Mouse (Mus musculus) c-Kit-positive CD71-positive TER-119-negative erythroid progenitor cells, embryonic 14.5 days (primary cell): ENCODE measurements around the gene Pgrmc2.
A peak's percentile ranks its signal among the peaks of the same experiment; 100 is the strongest.

ENCODE experiments used
- DNase-seq: peaks from one replicate; pipeline ENCODE4 v3.0.0-alpha.2; 2013; ENCODE audit warnings: low read depth

The Pgrmc2 gene

GRCm38 (mm10) chr3:41070519-41070918 is 12.3 kb downstream of the Pgrmc2 start:
- no peak for DNase-seq

- DNase-seq, result no peak
Measured at GRCm38 (mm10) chr3:41065320-41065719, 17.5 kb downstream of the Pgrmc2 start.

- no peak for DNase-seq
Measured at GRCm38 (mm10) chr3:41062758-41063157, 20.1 kb downstream of the Pgrmc2 start.

- no peak for DNase-seq
Measured at GRCm38 (mm10) chr3:41061831-41062565, 20.8 kb downstream of the Pgrmc2 start.

GRCm38 (mm10) chr3:41059249-41059648 is 23.6 kb downstream of the Pgrmc2 start:
- DNase-seq, result no peak

GRCm38 (mm10) chr3:41058395-41058794 is 24.5 kb downstream of the Pgrmc2 start:
- no peak for DNase-seq

GRCm38 (mm10) chr3:41053334-41053733 is 29.5 kb downstream of the Pgrmc2 start:
- no peak for DNase-seq

- DNase-seq, result no peak
Measured at GRCm38 (mm10) chr3:41047838-41048237, 35.0 kb downstream of the Pgrmc2 start.

- no peak for DNase-seq
Measured at GRCm38 (mm10) chr3:41043756-41044354, 39.0 kb downstream of the Pgrmc2 start.

GRCm38 (mm10) chr3:41042195-41042938 is 40.5 kb downstream of the Pgrmc2 start:
- DNase-seq, result peak; percentile 20

- no peak for DNase-seq
Measured at GRCm38 (mm10) chr3:41041241-41041640, 41.6 kb downstream of the Pgrmc2 start.

- no peak for DNase-seq
Measured at GRCm38 (mm10) chr3:41038297-41038916, 44.4 kb downstream of the Pgrmc2 start.

- no peak for DNase-seq
Measured at GRCm38 (mm10) chr3:41031286-41032210, 51.3 kb downstream of the Pgrmc2 start.

GRCm38 (mm10) chr3:41030705-41031104 is 52.1 kb downstream of the Pgrmc2 start:
- no peak for DNase-seq

GRCm38 (mm10) chr3:41021980-41022379 is 60.9 kb downstream of the Pgrmc2 start:
- no peak for DNase-seq

- DNase-seq, result no peak
Measured at GRCm38 (mm10) chr3:41020687-41021086, 62.2 kb downstream of the Pgrmc2 start.

- no peak for DNase-seq
Measured at GRCm38 (mm10) chr3:41018022-41018608, 64.7 kb downstream of the Pgrmc2 start.
